ENCODE assay signal across 10 mouse cellular contexts in the genomic region with DNA sequence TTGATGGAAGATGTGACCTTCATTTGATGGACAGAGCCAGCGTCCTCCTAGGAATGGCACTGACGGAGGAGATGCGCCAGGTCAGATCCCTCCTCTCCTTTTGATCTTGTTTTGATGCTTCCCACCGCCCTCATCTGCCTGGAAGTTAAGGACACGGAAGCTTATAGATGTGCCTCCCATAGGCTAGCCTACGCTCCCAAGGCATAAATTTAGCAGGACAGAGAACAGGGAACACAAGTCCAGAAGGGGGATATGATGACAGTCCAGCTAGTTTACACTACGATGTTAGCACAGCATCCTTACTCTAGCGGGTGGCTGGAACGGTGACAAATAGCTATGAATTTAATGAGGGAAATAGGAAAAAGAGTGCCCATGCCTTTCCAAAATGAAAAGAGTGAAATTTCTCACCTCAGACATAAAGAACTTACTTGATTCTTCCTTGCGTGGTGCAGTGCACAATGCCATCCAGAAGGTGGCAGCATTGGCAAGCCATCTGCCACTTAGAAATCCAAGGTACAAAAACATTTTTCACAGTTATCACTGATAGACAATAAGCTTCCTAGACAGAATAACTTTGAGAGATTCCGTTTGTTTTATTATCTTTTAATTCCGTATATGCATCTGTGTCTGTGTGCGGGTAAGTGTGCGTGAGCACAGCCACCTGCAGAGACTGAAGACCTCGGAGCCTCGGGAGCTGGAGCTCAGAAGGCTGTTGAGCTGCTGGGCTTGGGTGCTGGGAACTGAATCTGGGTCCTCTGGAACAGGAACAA. TPM values are rescaled to one million over a fixed set of nuclear protein-coding genes. Genes with fewer than 3 reads are reported as not detected.
DNase-seq lines count a peak whose midpoint lies in the region; ATAC-seq and TF ChIP-seq lines count a peak whose summit lies in the region.
"Had no signal": no experiment of that assay in that cellular context is flagged by ENCODE, and none has a peak within 500 bp of the region (broad histone marks: within the 10 kb centered on the region; RNA-seq: fewer than 3 reads in every experiment).

No protein-coding gene starts in this region.

- H3K4me1 ChIP-seq in G1E (ENCODE audit: insufficient read depth, low read depth, low read length) = peaks cover 8% of the 10 kb centered on the region; the same call in 1 of the 2 replicates

- no peaks in the 10 kb centered on the region for H3K9me3 ChIP-seq in G1E (replicated peaks)
- H3K9me3 ChIP-seq: limb, embryonic 15.5 days had no signal

- H3K27me3 ChIP-seq in G1E (ENCODE audit: insufficient read depth, low read length) = no peaks in the 10 kb centered on the region
- H3K27me3 ChIP-seq: limb, embryonic 15.5 days had no signal

- DNase-seq in cerebellum, adult 11 months = peak; percentile 40
- DNase-seq in G1E (ENCODE audit: low spot score) = peak; percentile 23
- peak; percentile 45 to 68 for DNase-seq in cerebellum, adult 18-20 months
- DNase-seq in forelimb bud, embryonic 11.5 days (ENCODE audit: low read depth, low spot score) = peak; percentile 66
- DNase-seq in kidney, postnatal 4 days = peak; percentile 75 to 80
- peak; percentile 70 for DNase-seq in lung, postnatal 14 days
- peak; percentile 21 to 32 for DNase-seq in right cerebral cortex, postnatal 36 days (ENCODE audit: low spot score in 2 of 2)

- ATAC-seq in cerebellum, adult (ENCODE audit: insufficient number of reproducible peaks, low FRiP score, low TSS enrichment) = no peak
- no peak for ATAC-seq in G1E (ENCODE audit: extremely low read depth, insufficient number of reproducible peaks, low FRiP score, poor library complexity, severe bottlenecking)

- no peaks in the 10 kb centered on the region for H3K36me3 ChIP-seq in G1E (replicated peaks)
- H3K36me3 ChIP-seq: limb, embryonic 15.5 days had no signal

- H3K4me3 ChIP-seq in G1E (ENCODE audit: low read depth, low read length) = no peak overlapping the region
- H3K4me3 ChIP-seq: limb, embryonic 15.5 days had no signal

- TF ChIP-seq CTCF in G1E (IDR thresholded peaks at IDR 0.05; ENCODE audit: low read depth, low read length) = peak; percentile 88

RNA-seq across cellular contexts. Expression of a gene that starts 6.9 kb away (rescaled TPM):
- not detected in 2 replicates for total RNA-seq in G1E (2014; fragmentation: Nextera tagmentation)
- total RNA-seq in G1E (2017) = 0.16 TPM in 1 of 2 replicates, not detected in the other
- polyA plus RNA-seq in G1E (2012) = not detected in 2 replicates
- polyA plus RNA-seq: C2C12; limb, embryonic 15.5 days had no signal

Comparison
In these comparisons a context has a peak if more than half of its experiments do, and no peak if none do; other contexts are left out.
1. DNase-seq: peak in every context shown above with its lines; median percentile 78 in kidney, postnatal 4 days; 70 in lung, postnatal 14 days; 66 in forelimb bud, embryonic 11.5 days; 56 in cerebellum, adult 18-20 months; 40 in cerebellum, adult 11 months; 26 in right cerebral cortex, postnatal 36 days; 23 in G1E.